Mouse (Mus musculus): ENCODE results near the gene Prim2. TPM values are rescaled to one million over a fixed set of nuclear protein-coding genes. Genes with fewer than 3 reads are reported as not detected.

Prim2 gene
- 11.5 TPM for total RNA-seq (2023)

GRCm38 (mm10) chr1:33669708-33670141, at the start of gene Prim2:
Gene Prim2 (minus strand): TSS chr1:33669795.

Other genes with a start within 250 kb of the Prim2 start
- gene Rab23, start 50.1 kb upstream of the Prim2 start, total RNA-seq (2023), result 12.3 TPM
- 1.7 TPM for gene Bag2, start 88.0 kb upstream of the Prim2 start, total RNA-seq (2023)
- gene Zfp451, start 144.8 kb upstream of the Prim2 start, total RNA-seq (2023), result 42.0 TPM
- 6.5 TPM for gene Bend6, start 238.0 kb upstream of the Prim2 start, total RNA-seq (2023)
- gene Dst, start 238.4 kb upstream of the Prim2 start, total RNA-seq (2023), result 15.1 TPM